Mouse (Mus musculus): ENCODE data around the gene Galnt17.

Galnt17 gene

DNA sequence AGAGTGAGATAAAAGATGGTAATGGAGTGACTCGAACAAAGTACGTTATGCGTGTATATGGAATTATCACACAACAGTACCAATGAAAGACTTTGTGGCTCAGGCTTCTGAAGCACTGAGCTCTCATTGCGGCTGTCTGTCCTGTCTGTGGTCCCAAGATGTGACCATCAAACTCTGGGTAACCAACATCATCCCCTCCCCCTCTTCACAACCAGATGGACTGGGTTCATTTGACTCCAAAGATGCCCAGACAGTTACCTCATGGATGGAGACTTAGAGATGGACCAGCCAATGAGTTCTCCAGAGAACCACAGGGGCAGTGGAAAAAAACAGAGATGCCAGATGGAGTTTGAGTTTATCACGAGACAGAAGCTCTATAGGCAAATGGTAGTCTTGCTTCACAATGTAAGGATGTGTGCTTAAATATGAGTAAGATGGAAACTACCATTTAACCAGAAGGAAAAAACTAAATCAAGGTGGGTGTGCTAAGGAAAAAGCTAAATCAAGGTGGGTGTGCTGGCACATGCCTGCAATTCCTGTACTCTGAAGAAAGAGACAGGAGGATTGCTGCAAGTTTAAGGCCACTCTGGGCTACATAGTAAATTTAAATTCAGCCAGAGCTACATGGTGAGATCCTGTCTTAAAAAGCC is 190.8 kb downstream of the Galnt17 start:
- DNase-seq: no peak

DNA sequence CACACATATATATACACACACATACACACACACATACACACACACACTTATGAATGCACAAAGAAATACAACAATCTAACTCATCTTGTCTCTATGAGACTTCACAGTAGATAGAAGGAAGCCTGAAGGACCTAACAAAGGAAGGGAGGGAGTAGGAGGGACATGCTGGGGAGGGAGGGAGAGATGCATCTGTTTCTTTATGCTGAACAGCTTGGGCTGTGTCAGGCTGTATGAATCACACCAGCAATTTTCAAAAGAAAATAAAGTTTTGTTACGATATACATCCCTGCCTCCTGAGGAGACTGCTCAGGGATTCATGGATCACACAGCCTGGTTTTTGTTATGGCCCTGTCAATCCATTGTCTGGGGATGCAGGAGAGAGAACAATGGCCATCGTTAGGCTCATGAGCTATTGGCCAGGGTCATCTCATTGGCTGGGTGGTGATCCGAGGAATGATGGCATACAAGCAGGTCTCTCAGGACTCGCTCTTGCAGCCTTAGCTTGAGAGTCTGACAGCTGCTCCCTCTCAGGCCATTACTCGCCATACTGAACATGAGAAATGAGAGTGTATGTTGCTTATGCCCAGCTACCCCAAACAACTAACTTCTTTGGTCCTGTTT is 194.3 kb downstream of the Galnt17 start:
- no peak for DNase-seq

DNA sequence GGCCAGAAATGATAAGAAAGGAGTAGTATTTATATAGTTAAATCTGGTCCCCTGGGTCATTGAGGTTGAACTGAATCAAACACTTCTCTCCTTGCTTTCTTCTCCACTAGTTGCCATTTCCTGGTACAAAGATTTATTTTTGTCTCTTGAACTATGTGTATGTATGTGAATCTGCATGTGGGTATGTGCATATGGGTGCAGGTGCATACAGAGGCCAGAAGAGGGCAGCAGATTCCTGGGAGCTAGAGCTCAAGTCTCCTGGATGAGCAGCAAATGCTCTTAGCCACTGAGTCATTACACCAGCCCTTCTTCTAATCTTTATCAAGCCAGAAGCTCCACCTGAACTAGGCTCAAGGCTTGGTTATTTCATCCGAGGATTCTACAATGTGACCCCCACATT is 201.1 kb downstream of the Galnt17 start:
- DNase-seq: no peak

DNA sequence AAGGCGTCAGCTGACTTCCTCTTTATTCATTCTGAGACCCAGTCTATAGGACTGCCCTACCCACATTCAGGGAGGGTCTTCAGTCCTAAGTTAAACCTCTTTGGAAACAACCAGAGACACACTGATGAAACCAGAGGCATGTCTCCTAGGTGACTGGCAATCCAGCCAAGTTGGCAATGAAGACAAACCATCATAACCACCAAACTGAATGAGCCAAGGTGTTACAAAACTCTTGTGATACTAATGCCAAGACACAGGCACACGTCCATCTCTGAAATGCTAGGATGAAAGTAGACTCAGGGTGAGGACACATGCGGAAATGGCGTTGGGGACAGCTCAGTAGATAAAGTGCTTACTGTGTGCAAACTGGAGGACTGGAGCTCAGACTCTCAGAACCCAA is 211.5 kb downstream of the Galnt17 start:
- no peak for DNase-seq

DNA sequence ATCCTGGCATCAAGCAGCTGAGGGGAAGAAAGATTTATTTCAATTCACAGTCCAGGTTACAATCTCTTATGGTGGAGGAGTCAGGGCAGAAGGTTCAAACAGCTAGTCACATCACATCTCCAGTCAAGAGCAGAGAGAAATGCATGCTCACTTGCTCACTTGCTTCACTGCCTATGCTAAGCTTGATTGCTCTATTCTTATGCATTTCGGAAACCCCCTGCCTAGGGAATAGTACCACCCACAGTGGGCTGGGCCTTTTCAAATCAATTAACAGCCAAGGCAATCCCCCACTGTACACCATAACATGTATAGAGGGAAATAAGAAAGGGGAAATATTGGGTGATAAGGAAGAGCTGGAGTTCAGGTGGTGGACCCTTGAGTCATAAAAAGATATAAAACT is 212.7 kb downstream of the Galnt17 start:
- DNase-seq: no peak

DNA sequence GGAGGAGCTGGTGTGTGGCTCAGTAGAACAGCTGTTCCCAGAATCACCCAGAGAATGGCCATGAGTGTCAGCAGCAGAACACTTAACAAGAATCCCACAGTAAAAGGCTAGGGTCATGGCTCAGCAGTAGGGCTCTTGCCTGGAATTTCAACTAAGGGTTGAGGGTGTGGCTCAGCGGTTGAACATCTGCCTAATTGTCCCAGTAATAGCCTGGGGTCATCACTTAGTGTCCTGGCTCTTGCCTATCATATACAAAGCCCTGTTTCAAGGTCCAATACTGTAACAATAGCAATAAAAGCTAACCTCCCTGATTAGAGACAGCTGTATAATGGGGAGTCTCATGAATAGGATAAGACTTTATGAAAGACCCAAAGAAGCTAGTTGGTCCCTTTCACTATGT is 213.5 kb downstream of the Galnt17 start:
- DNase-seq: no peak

DNA sequence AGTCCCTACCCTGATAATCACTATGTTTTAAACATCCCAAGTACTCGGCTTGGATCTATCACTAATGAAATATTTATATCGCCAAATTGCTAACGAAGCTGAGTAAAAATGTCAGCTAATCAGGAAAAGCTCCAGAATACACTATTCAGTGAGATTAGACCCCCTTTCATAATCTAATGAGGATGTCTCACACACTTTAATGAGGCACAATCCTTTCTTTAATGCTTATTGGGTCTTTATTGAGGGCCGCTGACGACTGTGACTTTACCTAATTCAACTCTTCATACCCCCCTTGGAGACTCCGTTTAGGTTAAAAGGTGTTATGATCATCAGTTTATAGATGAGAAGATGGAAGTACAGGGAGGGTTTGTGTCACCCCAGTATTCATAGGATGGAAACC is 214.2 kb downstream of the Galnt17 start:
- DNase-seq: no peak

DNA sequence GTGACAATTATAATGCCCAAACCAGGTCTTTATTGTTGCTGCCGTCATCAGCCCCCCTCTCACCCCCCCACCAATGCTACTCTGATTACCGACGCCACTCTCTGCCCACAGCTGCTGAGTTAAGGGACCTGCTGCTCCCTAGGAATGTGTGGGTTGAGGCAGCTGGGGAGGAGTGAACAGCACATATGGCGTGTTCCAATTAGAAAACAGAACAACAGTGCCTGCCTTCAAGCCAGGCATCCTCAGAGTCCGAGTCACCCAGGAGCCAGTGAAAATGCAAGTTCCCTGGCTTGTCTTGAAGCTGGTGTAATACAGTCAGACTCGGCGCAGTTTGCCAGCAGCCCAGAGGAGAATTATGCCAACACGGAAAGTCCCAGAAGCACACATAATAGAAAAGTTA is 218.4 kb downstream of the Galnt17 start:
- no peak for DNase-seq

DNA sequence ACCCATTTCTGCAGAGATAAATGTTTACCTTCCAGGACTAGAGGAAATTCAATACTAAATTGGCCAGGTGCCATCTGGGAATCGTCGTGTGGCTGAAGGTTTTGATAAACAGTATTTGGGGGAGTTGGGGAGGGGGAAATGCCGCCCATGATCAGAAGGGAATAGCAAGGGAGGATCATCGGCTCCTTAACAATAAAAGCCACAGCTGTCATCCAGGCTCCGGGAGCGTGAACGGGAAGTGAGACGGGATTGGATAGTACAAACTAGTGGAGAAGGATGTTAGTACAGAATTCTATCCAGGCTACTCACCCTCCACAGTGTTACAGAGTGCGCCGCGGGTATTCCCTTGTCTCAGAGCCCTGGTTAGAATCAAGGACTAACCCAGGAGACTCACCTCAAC is 219.4 kb downstream of the Galnt17 start:
- no peak for DNase-seq

DNA sequence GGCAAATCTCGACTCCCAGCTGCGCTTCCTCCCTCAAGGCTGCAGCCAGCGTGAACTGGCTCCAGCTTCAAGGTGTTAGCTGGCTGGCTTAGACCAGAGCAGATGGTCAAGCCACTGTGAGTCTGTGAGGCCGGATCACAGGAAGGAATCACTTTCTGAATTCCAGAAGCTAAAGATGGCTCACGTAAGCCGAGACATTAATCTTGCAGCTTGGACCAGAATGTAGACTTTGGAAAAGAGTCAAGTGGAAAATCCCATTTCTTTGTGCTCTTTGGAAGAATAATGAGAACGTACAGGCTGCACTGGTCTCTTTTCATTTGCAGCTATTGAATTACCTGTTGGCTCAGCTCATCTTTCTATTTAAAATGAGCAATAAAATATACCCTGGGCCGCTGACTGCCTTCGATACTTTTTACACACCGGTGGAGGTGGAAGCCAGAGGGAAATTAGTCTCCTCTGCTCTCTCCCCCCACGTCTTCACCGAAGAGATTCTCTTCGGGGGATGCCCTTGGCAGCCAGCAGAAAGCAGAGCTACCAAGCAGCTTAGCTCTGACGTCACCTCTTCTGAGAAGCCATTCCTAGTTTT is 225.1 kb downstream of the Galnt17 start:
- no peak for DNase-seq

DNA sequence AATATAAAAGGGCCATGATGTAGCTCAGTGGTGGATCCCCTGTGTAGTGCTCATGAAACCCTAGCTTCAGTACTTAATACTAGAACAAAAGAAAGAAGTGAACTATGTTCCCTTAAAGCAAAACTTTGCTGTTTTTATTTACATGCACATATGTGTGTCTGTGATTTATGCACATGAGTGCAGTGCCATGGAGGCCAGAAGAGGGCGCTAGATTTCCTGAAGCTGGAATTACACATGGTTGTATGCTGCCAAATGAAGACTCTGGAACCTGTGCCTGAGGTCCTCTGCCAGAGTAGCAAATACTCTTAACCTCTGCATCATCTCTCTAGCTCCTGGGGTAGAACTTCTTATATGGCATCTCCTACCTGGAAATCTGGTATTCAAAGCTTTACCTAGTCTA is 230.6 kb downstream of the Galnt17 start:
- no peak for DNase-seq

DNA sequence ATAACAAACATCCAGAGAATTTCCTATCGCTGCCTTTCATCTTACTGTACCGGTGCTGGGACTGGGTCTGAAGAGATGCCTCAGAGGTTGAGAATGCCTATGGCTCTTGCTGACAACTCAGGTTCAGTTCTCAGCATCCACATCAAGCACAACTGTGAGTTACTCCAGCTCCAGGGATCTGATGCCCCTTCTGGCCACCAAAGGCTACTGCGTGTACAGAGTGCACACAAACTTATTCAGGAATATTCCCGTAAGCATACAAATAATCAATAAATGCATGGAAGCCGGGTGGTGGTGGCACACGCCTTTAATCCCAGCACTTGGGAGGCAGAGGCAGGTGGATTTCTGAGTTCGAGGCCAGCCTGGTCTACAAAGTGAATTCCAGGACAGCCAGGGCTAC is 232.5 kb downstream of the Galnt17 start:
- DNase-seq: no peak

DNA sequence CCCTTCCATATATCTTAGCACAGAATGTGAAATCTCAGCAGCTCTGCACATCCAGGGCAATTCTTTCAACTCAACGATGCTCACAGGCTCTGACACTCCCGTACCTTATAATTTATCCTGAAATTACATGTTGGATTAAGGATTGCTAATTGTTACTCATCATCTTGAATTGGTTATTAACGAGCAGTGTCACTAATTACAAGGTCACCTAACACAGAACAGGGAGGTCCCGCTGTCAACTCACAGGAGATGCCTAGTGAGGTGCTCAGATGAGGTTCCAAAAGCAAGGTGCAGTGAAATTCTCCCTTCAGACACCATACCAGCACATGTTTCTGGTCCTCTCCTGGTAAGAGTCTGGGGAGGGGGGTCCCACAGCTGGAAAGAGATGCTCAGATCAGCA is 234.0 kb downstream of the Galnt17 start:
- DNase-seq: no peak

DNA sequence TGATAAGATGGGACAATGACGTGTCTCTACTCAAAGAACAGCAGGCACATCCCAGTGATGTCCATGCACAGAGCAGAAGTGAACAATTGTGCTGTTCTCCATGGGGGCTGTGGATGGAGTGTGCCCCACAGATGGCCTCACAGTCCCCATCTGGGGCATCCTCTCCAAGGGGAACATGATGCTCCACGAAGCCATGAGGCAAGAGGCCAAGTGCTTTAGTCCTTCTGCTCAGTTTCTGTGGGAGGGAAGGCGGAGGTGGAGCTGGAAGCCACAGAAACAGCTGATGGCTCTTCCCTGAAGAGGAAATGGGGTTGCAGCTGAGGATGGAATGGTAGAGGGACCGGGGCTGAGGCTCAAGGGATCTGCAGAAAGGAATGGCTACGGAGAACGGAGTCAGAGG is 243.1 kb downstream of the Galnt17 start:
- no peak for DNase-seq

DNA sequence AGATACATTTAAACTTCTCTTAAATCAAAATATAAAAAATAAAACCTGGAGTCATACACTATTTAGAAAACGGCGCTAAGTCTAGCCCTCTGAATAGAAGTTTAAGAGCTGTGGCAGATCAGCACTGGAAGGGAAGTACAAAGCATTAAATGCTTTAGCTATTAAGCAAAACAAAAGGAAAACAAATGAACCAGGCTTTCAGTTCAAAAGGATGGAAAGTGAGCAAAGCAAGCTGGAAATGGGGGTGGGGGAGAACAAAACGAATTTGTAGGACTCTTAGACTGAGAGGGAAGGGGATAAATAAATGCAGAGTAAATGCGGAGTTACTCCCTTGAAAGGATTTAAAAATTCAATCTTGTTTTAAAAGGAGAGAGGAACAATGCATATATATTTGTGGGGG is 259.8 kb downstream of the Galnt17 start:
- no peak for DNase-seq

DNA sequence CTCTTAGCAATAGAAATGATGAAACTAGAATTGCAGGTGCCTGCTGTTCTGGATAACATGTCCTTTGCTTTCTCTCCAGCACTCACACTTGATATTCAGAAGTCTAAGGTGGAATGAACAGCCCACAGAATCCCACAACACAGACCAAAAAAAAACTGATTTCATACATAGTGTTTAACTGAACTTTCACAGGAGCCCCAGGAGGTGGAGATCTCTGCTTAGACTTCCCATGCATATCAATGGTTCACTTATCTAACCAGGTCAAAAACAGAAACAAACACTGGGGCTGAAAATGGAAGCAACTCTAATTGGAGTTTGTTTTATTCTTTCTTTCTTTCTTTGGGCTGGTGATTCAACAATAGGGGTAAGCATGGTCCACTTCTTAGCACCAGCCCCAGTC is 265.2 kb downstream of the Galnt17 start:
- no peak for DNase-seq

DNA sequence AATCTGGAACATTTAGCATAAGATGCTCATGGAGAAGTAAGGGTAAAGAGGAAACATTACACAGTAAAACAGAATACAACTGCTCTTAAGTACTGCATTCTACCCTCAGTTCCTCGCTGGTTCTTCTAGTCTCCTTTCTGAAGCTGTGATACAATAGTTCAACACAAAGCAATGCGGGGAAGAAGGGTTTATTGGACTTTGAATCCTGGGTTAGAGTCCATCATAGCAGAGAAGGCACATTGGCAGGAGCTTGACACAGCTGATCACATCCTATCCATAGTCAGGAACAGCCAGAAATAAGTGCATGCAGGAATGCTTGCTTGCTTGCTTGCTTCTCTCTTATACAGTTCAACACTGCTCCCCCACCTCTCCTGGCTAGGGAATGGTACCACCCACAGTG is 267.9 kb downstream of the Galnt17 start:
- DNase-seq: peak; percentile 63

DNA sequence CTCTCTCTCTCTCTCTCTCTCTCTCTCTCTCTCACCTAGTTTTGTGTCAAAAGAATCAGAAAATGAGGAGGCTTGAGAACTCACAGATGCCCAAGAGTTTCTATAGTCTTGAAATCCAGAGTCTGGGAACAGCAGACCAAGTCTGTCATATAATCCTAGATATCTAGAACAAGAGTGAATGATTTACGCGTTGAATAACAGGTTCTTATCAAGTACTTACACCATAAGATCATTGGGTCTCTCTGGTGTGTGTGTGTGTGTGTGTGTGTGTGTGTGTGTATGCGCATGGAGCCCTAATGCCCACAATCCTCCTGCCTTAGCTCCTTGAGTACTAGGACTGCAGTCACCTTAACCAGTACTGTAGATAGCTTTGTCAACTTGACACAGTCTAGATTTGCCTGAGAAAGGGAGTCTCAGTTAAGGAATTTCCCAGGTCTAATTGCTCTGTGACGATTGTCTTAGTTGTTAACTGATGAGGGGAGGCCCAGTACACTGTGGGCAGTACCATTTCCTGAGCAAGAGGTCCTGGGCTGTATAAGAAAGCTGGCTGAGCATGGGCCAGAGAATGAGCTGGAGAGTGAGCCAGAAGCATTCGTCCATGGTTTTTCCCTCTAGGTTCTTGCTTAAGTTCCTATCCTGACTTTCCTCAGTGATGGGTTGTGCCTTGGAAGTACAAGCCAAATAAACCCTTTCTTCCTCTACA is 268.5 kb downstream of the Galnt17 start:
- no peak for DNase-seq

DNA sequence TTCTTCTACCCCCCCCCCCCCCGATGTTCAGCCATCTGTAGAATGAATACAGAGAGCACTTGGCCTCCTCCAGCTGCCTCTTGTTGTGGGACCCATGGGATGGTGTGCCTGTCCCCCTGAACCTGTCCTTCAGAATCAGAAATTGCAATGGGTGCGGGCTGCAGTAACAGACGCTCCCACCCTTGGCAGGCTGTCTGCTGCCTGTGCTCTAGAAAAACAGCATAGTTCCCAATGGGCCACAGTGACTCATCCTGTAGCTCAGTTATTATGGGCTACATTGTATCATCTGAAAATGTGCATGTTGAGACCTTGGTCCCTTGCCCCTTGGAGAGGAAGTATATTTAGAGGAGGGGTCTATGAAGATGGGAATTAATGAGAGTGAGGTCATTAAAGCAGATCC is 283.8 kb downstream of the Galnt17 start:
- no peak for DNase-seq

DNA sequence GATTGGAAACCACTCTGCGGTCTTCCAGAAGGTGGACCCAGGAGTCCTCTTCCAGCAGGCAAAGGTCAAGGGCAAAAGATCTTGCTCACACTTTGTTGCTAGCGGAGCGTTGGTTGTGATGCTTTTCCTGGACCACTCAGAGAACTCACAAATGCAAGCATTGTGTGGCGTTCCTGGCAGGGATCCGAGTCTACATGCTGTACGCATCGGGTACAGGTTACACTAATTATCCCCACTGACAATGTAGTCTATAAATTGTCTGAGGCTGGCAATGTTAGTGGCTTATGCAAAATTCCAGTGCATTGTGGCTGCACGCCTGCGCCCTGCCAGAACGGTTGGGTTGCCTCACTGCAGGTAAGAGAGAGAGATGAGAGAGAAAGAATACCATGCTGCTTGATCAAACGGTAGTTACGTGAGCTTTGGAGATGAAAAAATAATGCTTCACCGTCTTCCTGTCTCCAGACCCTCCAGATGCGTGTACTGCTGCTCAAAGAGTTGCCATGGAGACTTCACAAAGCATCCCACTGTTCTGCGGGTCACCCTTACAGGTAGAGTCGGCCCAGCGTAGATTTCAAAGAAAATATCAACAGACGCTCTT is 285.8 kb downstream of the Galnt17 start:
- no peak for DNase-seq

DNA sequence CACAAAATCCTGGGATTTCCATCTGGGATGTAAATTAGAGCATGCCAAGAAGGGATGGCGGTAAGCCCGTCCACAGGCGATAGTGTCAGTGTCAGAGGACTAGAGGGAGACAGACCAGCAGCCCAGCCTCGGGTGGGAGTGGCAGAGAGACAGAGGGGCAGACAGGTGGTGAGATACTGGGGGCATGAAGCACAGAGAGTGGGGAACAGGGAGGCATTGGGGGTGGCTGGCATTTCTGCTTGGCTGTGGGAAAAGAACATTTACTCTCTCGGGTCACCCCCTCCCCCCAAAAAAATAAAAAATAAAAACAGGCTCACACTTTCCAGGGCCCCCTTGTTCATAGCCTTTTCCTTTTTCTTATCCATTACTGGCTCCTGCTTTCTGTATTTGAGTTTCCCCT is 287.4 kb downstream of the Galnt17 start:
- no peak for DNase-seq

DNA sequence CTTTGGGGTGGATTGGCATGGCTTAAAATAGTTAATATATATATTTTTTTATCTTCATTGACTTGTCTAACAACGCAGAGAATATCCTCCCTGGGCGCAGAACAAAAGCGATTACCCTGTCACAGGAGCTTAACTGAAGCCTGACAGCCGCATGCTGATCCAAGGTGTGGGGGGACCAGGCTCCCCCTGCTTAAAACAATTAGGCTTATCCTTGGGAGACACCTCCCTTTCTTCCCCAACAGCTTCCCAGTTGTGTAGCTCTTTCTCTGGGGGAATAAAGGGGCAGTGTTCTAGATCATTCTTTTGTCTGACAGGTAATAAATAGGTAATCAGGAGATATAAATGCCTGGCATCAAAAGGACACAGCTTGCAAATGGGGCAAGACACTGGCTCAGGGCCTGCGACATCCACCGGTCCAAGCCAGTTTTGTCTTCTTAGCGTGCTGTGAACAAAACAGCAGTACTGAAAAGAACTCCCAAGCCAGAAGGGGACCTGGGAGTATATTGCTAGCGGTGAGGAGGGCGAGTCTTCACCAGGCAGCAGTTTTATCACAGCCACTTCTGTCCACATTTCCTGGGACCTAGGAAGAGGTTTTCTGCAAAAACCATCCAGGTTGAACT is 288.8 kb downstream of the Galnt17 start:
- no peak for DNase-seq

DNA sequence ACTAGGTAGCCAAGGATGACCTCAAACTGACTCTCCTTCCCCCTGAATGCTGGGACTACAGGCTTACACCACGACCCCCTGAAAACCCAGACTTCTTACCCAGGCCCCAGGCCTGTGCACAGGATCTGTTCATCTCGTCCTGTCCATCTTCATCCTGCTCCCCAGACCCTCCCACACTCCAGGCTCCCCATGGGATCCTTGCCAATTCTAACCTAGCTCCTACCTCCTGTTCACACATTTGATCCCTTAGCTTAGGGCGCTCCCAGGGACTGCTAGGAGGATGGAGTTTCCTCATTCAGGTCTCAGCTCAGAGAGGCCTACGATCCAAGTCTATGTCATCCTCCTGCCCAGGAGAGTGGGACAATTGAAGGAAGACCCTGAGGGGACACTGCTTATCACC is 292.2 kb downstream of the Galnt17 start:
- no peak for DNase-seq

Data from kidney, adult 9 months (tissue).